Mouse (Mus musculus): ENCODE results near the gene Ccdc51. TPM values are rescaled to one million over a fixed set of nuclear protein-coding genes. Genes with fewer than 3 reads are reported as not detected.

Ccdc51 gene
- 2.9 and 3.4 TPM in 2 replicates for polyA plus RNA-seq (2012; rRNA removed)

DNA sequence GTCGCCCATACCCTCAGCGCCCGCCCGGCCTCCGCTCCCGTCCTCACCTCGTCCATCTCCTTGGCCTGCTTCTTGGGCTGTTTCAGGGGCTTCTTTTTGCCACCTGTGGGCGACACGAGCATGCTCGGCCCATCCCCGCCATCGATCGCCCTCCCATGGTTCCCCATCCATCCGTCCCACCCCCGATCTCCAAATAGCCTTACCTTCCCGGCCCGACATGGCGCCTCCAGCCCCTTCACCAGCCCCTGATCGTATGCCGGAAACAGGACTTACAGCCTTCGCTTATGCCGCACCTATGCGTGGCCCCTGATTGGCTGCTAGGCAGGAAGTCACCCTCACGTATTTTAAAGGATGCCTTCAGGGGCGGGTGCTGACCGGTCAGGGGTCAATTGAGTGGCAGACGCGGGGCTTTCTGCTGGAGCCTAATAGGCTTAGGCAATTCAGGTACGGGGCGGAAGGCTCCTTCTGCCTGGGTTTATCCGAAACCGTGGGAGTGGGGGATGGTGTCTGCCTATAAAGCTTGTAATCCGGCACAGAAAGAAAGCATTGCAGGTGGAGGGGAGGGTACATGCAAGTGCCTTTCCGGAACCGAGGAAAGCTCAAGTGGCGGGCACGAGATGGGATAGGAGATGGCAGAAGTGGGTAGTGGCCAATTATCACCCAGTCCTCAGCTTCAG is at the start of gene Ccdc51, which contains the start of gene Tma7:
Gene Ccdc51 (plus strand): TSS at position 370 of the 677 bp plus-strand sequence.
Gene Tma7 (minus strand): TSS at position 464 of the 677 bp plus-strand sequence.

DNA sequence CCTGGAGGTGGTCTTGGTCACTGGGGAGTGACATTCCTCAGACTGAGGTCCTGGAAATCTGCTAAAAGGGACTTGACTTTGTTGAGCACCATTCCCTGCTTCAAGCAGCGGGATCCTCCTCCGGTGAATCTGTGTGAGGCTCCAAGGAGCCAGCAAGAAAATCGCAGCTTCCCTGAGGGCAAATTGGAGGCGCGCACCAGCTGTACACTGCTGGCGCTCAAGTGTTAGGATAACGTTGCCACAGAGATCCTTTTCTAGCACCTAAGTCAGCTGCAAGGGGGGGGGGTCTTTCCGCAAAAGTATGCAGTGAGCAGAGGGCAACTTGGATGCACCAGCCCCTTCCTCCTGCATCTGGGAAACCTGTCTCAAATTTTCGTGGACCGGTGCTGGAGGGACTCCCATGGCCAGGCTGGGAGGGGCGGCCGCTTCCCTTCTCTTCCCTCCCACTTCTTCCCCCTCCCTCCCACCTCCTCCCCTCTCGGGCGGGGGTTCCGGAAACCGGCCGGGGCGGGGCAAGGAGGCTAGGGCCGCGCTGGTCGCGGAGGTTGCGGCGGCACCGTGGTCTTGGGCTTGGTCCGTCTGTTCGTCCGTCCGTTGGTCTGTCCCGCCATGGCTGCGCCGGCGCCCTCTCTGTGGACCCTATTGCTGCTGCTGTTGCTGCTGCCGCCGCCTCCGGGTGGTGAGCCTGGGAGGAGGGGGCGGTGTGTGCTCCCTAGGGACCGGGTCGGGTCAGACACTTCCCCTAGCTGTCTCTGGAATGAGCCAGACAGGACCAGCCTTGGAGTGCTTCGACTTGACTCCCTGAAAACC is 44.0 kb upstream of the Ccdc51 start, which contains the start of gene Shisa5:
Gene Shisa5 (plus strand): TSS at position 480 of the 810 bp plus-strand sequence.

GRCm38 (mm10) chr9:109059136-109059903 is 23.0 kb upstream of the Ccdc51 start, which contains the start of gene Trex1:
Gene Trex1, minus strand, starts transcription at chr9:109059734.

GRCm38 (mm10) chr9:109073661-109074573 is 8.4 kb upstream of the Ccdc51 start, which contains the start of gene Atrip:
Gene Atrip, minus strand, starts transcription at chr9:109074124.

GRCm38 (mm10) chr9:109095137-109095982 is 13.1 kb downstream of the Ccdc51 start, which contains the start of gene Plxnb1:
Gene Plxnb1, plus strand, starts transcription at chr9:109095389.

Other genes starting within 250 kb of the Ccdc51 start
- 27.7 and 31.3 TPM in 2 replicates for gene Slc26a6, start 229.2 kb upstream of the Ccdc51 start, polyA plus RNA-seq (2012; rRNA removed)
- 1.3 and 2.6 TPM in 2 replicates for gene Tmem89, start 167.9 kb upstream of the Ccdc51 start, polyA plus RNA-seq (2012; rRNA removed)
- gene Uqcrc1, start 145.9 kb upstream of the Ccdc51 start, polyA plus RNA-seq (2012; rRNA removed) = 444 and 570 TPM in 2 replicates
- 4.0 and 9.4 TPM in 2 replicates for gene Col7a1, start 128.9 kb upstream of the Ccdc51 start, polyA plus RNA-seq (2012; rRNA removed)
- 0.29 and 0.97 TPM in 2 replicates for gene Ucn2, start 96.5 kb upstream of the Ccdc51 start, polyA plus RNA-seq (2012; rRNA removed)
- gene Pfkfb4, start 90.7 kb upstream of the Ccdc51 start, polyA plus RNA-seq (2012; rRNA removed) = 12.2 and 14.2 TPM in 2 replicates
- gene Shisa5, start 43.9 kb upstream of the Ccdc51 start, polyA plus RNA-seq (2012; rRNA removed) = 371 and 418 TPM in 2 replicates
- 42.3 and 70.1 TPM in 2 replicates for gene Trex1, start 22.8 kb upstream of the Ccdc51 start, polyA plus RNA-seq (2012; rRNA removed)
- 5.3 and 8.5 TPM in 2 replicates for gene Atrip, start 8.4 kb upstream of the Ccdc51 start, polyA plus RNA-seq (2012; rRNA removed)
- gene Tma7, start 94 bp downstream of the Ccdc51 start, polyA plus RNA-seq (2012; rRNA removed) = 2.6 and 3.2 TPM in 2 replicates
- 6.5 and 9.5 TPM in 2 replicates for gene Plxnb1, start 12.9 kb downstream of the Ccdc51 start, polyA plus RNA-seq (2012; rRNA removed)
- gene Fbxw21, start 79.5 kb downstream of the Ccdc51 start, polyA plus RNA-seq (2012; rRNA removed) = not detected in 2 replicates
- gene Fbxw13, start 113.5 kb downstream of the Ccdc51 start, polyA plus RNA-seq (2012; rRNA removed) = not detected in 2 replicates
- not detected in 2 replicates for gene Fbxw20, start 152.3 kb downstream of the Ccdc51 start, polyA plus RNA-seq (2012; rRNA removed)
- not detected in 2 replicates for gene Fbxw14, start 205.2 kb downstream of the Ccdc51 start, polyA plus RNA-seq (2012; rRNA removed)